Mouse (Mus musculus): ENCODE measurements around the gene Tns1.

DNA sequence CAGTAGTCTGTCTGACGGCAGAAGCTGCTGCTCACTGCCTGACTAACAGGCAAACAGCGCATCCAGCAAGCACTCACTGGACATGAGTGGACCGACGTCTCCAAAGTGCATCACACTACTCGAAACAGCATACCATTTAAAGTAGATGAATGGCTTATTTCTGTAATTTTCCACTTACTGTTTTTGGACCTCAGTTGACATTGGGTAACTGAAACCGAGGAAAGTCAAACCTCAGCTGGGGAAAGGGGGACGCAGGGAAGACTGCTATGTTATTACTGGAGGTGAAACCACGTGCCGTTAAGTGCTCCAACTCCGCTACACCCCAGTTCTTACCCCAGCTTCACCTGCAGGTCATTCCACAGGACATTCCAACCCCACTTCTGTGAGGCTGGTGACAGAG lies 111.5 kb downstream of the Tns1 start:
- no peak for TF ChIP-seq CTCF (IDR thresholded peaks at IDR 0.05; ENCODE audit: control insufficient read depth, insufficient read depth, insufficient read length)
- no peak for TF ChIP-seq CEBPB (IDR thresholded peaks at IDR 0.05; ENCODE audit: low read depth)
- no peak for TF ChIP-seq MYOD1 (IDR thresholded peaks at IDR 0.05; ENCODE audit: control insufficient read depth, insufficient read length, low read depth)

Data from C2C12 (cell line).